Mouse (Mus musculus): ENCODE results near the gene Rfc4.

- TF ChIP-seq POLR2A (IDR thresholded peaks at IDR 0.05; ENCODE audit: extremely low read depth, insufficient read depth, low read length): peak; percentile 97
- 0 out of 2 replicates have a peak, but pooled peaks have one; percentile 2 for TF ChIP-seq CTCF (IDR thresholded peaks at IDR 0.05; ENCODE audit: low read depth, low read length)
These were observed 20.1 kb downstream of the Rfc4 start, which contains the start of gene Eif4a2 for GRCm38 (mm10) chr16:23107231-23107942.
